In the genomic region with DNA sequence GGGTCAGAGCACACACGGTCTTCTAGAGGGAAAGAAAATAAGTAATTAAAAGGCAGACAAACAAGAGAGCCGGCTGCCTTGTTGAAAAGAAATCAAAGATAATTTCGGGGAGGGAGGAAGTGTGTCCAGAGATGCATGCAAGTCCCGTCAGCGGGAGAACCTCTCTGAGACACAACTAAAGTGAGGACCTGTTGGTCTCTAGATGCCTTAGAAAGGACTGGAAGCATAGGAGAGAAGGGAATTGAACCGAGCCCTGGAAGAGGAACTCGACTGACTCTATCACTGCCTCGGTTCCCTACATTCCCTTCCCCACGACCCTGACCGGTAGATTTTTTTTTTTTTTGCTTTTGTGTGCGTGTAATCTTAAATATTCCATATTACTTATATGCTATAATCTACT, we compare ENCODE assay signal across 8 mouse cellular contexts. TPM values are rescaled to one million over a fixed set of nuclear protein-coding genes. Genes with fewer than 3 reads are reported as not detected.
DNase-seq lines count a peak whose midpoint lies in the region; ATAC-seq and TF ChIP-seq lines count a peak whose summit lies in the region.

No protein-coding gene starts in this region.

- H3K4me1 ChIP-seq in embryonic facial prominence, embryonic 15.5 days: peaks cover 34% of the 10 kb centered on the region
- H3K4me1 ChIP-seq in limb, embryonic 10.5 days: peaks cover 43% of the 10 kb centered on the region
- peaks cover 16% of the 10 kb centered on the region for H3K4me1 ChIP-seq in neural tube, embryonic 14.5 days (ENCODE audit: control insufficient read depth, insufficient read depth, low read length)

- no peak for TF ChIP-seq CTCF in left cerebral cortex, adult 2 months (IDR thresholded peaks at IDR 0.05)

- H3K9me3 ChIP-seq in embryonic facial prominence, embryonic 15.5 days (replicated peaks): no peaks in the 10 kb centered on the region
- H3K9me3 ChIP-seq in limb, embryonic 10.5 days (replicated peaks): no peaks in the 10 kb centered on the region
- no peaks in the 10 kb centered on the region for H3K9me3 ChIP-seq in neural tube, embryonic 14.5 days (ENCODE audit: control insufficient read depth, low read length)

- peak overlapping the region; percentile 98 for H3K4me3 ChIP-seq in left cerebral cortex, adult 2 months
- peak overlapping the region; percentile 72 for H3K4me3 ChIP-seq in embryonic facial prominence, embryonic 15.5 days (replicated peaks)
- H3K4me3 ChIP-seq in limb, embryonic 10.5 days: peak overlapping the region; percentile 80
- peak overlapping the region; percentile 98 for H3K4me3 ChIP-seq in neural tube, embryonic 14.5 days (ENCODE audit: low read depth, low read length)

- no peak for DNase-seq in left cerebral cortex, adult 2 months (ENCODE audit: extremely low spot score in 1 of 2, low spot score in 2 of 2)
- no peak for DNase-seq in left cerebral cortex, postnatal 14 days (ENCODE audit: low spot score in 2 of 2)
- no peak for DNase-seq in limb, embryonic 10.5 days (ENCODE audit: low spot score)
- no peak for DNase-seq in urinary bladder, postnatal 25 days (ENCODE audit: low spot score)
- no peak for DNase-seq in T-cell, adult 2 months (ENCODE audit: low spot score)
- no peak for DNase-seq in urinary bladder, adult 18-20 months (ENCODE audit: low spot score in 2 of 2)

- intact Hi-C loops in left cerebral cortex, adult 2 months (cut with DNase I): loop anchor here (2.0 to 10.0 kb wide), 5 partner anchors 84 to 712 kb away; no protein-coding TSS in a partner anchor
- intact Hi-C loops in left cerebral cortex, postnatal 14 days (cut with DNase I): no loop called here

- 0 out of 2 replicates have a peak overlapping the region, but pooled peaks have one; percentile 57 for H3K9ac ChIP-seq in embryonic facial prominence, embryonic 15.5 days
- peak overlapping the region; percentile 75; the same call in 1 of the 2 replicates for H3K9ac ChIP-seq in neural tube, embryonic 14.5 days (replicated peaks; ENCODE audit: low read depth, low read length)

- H3K36me3 ChIP-seq in embryonic facial prominence, embryonic 15.5 days: no peaks in the 10 kb centered on the region
- H3K36me3 ChIP-seq in limb, embryonic 10.5 days: no peaks in the 10 kb centered on the region
- H3K36me3 ChIP-seq in neural tube, embryonic 14.5 days (ENCODE audit: control insufficient read depth, insufficient read depth, low read length): no peaks in the 10 kb centered on the region

- ATAC-seq in embryonic facial prominence, embryonic 15.5 days (ENCODE audit: insufficient number of reproducible peaks, low FRiP score, low TSS enrichment, low read depth): no peak
- ATAC-seq in neural tube, embryonic 14.5 days (ENCODE audit: low read depth): no peak

- peaks cover 20% of the 10 kb centered on the region; the same call in 1 of the 2 replicates for H3K27me3 ChIP-seq in embryonic facial prominence, embryonic 15.5 days
- peaks cover 26% of the 10 kb centered on the region; the same call in 1 of the 2 replicates for H3K27me3 ChIP-seq in limb, embryonic 10.5 days (ENCODE audit: low read depth, poor library complexity, severe bottlenecking)
- peaks cover 3% of the 10 kb centered on the region; the same call in 1 of the 2 replicates for H3K27me3 ChIP-seq in neural tube, embryonic 14.5 days (ENCODE audit: control insufficient read depth, insufficient read depth, low read length)

- peak overlapping the region; percentile 94 for H3K4me2 ChIP-seq in embryonic facial prominence, embryonic 15.5 days (replicated peaks)
- H3K4me2 ChIP-seq in neural tube, embryonic 14.5 days (ENCODE audit: low read depth, low read length): peak overlapping the region; percentile 75

- H3K27ac ChIP-seq in left cerebral cortex, adult 2 months: no peak overlapping the region
- peak overlapping the region; percentile 77; the same call in 1 of the 2 replicates for H3K27ac ChIP-seq in embryonic facial prominence, embryonic 15.5 days (replicated peaks)
- H3K27ac ChIP-seq in limb, embryonic 10.5 days: peak overlapping the region; percentile 93
- no peak overlapping the region for H3K27ac ChIP-seq in neural tube, embryonic 14.5 days (ENCODE audit: low read depth, low read length)

- 8% methylated on average over 11 of the region's 11 CpGs for WGBS in embryonic facial prominence, embryonic 15.5 days
- 3% methylated on average over 11 of the region's 11 CpGs for WGBS in limb, embryonic 10.5 days
- WGBS in neural tube, embryonic 14.5 days: 2% methylated on average over 11 of the region's 11 CpGs

RNA-seq across cellular contexts. Expression of gene Cadm1, which starts 0.8 kb away (rescaled TPM):
- 100 to 1,000 TPM; 230 to 269 TPM for total RNA-seq in left cerebral cortex, adult 2 months (2021)
- 100 to 1,000 TPM; 201 to 225 TPM for total RNA-seq in left cerebral cortex, postnatal 14 days (2021)
- 57.0 and 65.2 TPM in 2 replicates for polyA plus RNA-seq in embryonic facial prominence, embryonic 15.5 days (2015; fragmentation: Nextera tagmentation; extraction: Ambion mirVana)
- polyA plus RNA-seq in limb, embryonic 10.5 days (2016; fragmentation: Nextera tagmentation; extraction: Ambion mirVana): 49.1 and 51.3 TPM in 2 replicates
- 158 and 192 TPM in 2 replicates for polyA plus RNA-seq in neural tube, embryonic 14.5 days (2014; fragmentation: Nextera tagmentation; extraction: Ambion mirVana)

Comparison
In these comparisons a context has a peak if more than half of its experiments do, and no peak if none do; other contexts are left out.
1. H3K27ac ChIP-seq: peak in embryonic facial prominence, embryonic 15.5 days (single experiment) and limb, embryonic 10.5 days (single experiment); none in left cerebral cortex, adult 2 months (single experiment) and neural tube, embryonic 14.5 days (single experiment).
2. Peak in every context shown above with its lines, with median percentiles within 50 percentile points of each other: H3K4me3 ChIP-seq.